Mouse (Mus musculus): ENCODE data around the gene Hsd3b7. TPM values are rescaled to one million over a fixed set of nuclear protein-coding genes. Genes with fewer than 3 reads are reported as not detected.
"Not testable (repeated sequence)": the region's sequence is repeated elsewhere in the genome, so short reads cannot be mapped to it uniquely, and the experiment has no call there.

The Hsd3b7 gene
- polyA plus RNA-seq, 1 experiment from 2014 or later, result 6.5 TPM

- H3K4me3 ChIP-seq (ENCODE audit: low read depth, low read length); H3K4me2 ChIP-seq (ENCODE audit: low read depth, low read length, severe bottlenecking); H3K9me3 ChIP-seq (ENCODE audit: control insufficient read depth, low read length); H3K27me3 ChIP-seq (ENCODE audit: control insufficient read depth, insufficient read depth, low read length); ATAC-seq (replicated peaks; ENCODE audit: low FRiP score); H3K9ac ChIP-seq (ENCODE audit: low read length); H3K27ac ChIP-seq (ENCODE audit: low read depth, low read length); H3K36me3 ChIP-seq (ENCODE audit: control insufficient read depth, insufficient read depth, low read length); H3K4me1 ChIP-seq (replicated peaks; ENCODE audit: control insufficient read depth, insufficient read depth, low read length); DNase-seq (ENCODE audit: low spot score): not testable (repeated sequence)
- 72% methylated on average over 4 of the region's 4 CpGs for WGBS
Observed at GRCm38 (mm10) chr7:127837878-127838277, 37.5 kb downstream of the Hsd3b7 start.

DNA sequence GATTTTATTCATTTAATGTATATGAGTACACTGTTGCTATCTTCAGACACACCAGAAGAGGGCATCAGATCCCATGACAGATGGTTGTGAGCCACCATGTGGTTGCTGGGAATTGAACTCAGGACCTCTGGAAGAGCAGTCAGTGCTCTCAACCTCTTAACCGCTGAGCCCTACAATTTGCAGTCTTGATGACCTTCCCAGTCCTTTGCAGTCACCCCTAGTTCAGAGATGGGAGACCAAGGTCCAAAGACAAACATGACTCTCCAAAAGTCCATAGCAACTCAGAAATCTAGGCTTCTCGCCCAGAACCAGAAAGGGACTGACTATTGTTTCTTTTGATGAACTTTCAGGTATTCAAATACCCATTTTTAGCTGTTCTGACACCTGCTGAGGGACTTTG lies 39.6 kb downstream of the Hsd3b7 start:
- not testable (repeated sequence) for H3K9me3 ChIP-seq (ENCODE audit: control insufficient read depth, low read length)

DNA sequence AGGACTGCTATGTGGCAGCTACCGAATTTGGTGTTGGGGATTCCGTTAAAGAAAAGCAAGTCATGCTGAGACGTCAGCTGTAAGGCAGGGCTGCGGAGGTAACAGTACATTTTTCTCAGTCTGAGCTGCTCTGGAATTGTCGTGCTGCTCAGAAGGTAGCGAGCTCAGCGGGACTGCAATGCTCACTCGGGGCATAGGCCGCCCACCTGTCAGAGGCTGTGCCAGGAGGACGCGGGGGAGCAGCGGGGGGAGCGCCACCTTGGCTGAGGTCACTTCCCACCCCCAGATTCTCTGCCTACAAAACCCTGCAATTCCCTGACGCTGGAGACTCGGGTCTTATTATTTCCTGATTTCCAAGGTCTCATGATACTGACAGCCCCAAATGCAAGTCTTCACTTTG lies 40.5 kb downstream of the Hsd3b7 start:
- Histone ChIP-seq H3K9ac (ENCODE audit: low read length) (peak overlapping the region; percentile 59), H3K27ac (ENCODE audit: low read depth, low read length) (peak overlapping the region; percentile 70), H3K36me3 (ENCODE audit: control insufficient read depth, insufficient read depth, low read length) (no peaks in the 10 kb centered on the region), H3K9me3 (ENCODE audit: control insufficient read depth, low read length) (no peaks in the 10 kb centered on the region), H3K4me1 (replicated peaks; ENCODE audit: control insufficient read depth, insufficient read depth, low read length) (peaks cover 6% of the 10 kb centered on the region; the same call in 1 of the 2 replicates), H3K4me3 (ENCODE audit: low read depth, low read length) (peak overlapping the region; percentile 63), H3K27me3 (ENCODE audit: control insufficient read depth, insufficient read depth, low read length) (no peaks in the 10 kb centered on the region), H3K4me2 (ENCODE audit: low read depth, low read length, severe bottlenecking) (peak overlapping the region; percentile 99)
- WGBS, result 3% methylated on average over 15 of the region's 15 CpGs
- peak; percentile 59 for DNase-seq (ENCODE audit: low spot score)
- ATAC-seq (replicated peaks; ENCODE audit: low FRiP score), result peak; percentile 45

More for the DNA sequence above, 39.6 kb downstream of the Hsd3b7 start:
- 93% methylated on average over 2 of the region's 2 CpGs for WGBS
- not testable (repeated sequence) for H3K9ac ChIP-seq (ENCODE audit: low read length); H3K4me1 ChIP-seq (replicated peaks; ENCODE audit: control insufficient read depth, insufficient read depth, low read length); H3K36me3 ChIP-seq (ENCODE audit: control insufficient read depth, insufficient read depth, low read length); ATAC-seq (replicated peaks; ENCODE audit: low FRiP score); H3K4me3 ChIP-seq (ENCODE audit: low read depth, low read length); DNase-seq (ENCODE audit: low spot score); H3K27ac ChIP-seq (ENCODE audit: low read depth, low read length); H3K4me2 ChIP-seq (ENCODE audit: low read depth, low read length, severe bottlenecking); H3K27me3 ChIP-seq (ENCODE audit: control insufficient read depth, insufficient read depth, low read length)

- H3K4me3 ChIP-seq (ENCODE audit: low read depth, low read length), result peak overlapping the region; percentile 63
- DNase-seq (ENCODE audit: low spot score) (peak; percentile 93), ATAC-seq (replicated peaks; ENCODE audit: low FRiP score) (peak; percentile 91)
- no peaks in the 10 kb centered on the region for H3K27me3 ChIP-seq (ENCODE audit: control insufficient read depth, insufficient read depth, low read length)
- H3K4me2 ChIP-seq (ENCODE audit: low read depth, low read length, severe bottlenecking), result peak overlapping the region; percentile 99
- under 1% methylated on average over 43 of the region's 46 CpGs for WGBS
- H3K27ac ChIP-seq (ENCODE audit: low read depth, low read length), result peak overlapping the region; percentile 70
- H3K4me1 ChIP-seq (replicated peaks; ENCODE audit: control insufficient read depth, insufficient read depth, low read length), result peaks cover 6% of the 10 kb centered on the region; the same call in 1 of the 2 replicates
- H3K9ac ChIP-seq (ENCODE audit: low read length), result peak overlapping the region; percentile 59
- H3K9me3 ChIP-seq (ENCODE audit: control insufficient read depth, low read length), result no peaks in the 10 kb centered on the region
- no peaks in the 10 kb centered on the region for H3K36me3 ChIP-seq (ENCODE audit: control insufficient read depth, insufficient read depth, low read length)
Observed at GRCm38 (mm10) chr7:127841340-127842000, 41.1 kb downstream of the Hsd3b7 start.

DNA sequence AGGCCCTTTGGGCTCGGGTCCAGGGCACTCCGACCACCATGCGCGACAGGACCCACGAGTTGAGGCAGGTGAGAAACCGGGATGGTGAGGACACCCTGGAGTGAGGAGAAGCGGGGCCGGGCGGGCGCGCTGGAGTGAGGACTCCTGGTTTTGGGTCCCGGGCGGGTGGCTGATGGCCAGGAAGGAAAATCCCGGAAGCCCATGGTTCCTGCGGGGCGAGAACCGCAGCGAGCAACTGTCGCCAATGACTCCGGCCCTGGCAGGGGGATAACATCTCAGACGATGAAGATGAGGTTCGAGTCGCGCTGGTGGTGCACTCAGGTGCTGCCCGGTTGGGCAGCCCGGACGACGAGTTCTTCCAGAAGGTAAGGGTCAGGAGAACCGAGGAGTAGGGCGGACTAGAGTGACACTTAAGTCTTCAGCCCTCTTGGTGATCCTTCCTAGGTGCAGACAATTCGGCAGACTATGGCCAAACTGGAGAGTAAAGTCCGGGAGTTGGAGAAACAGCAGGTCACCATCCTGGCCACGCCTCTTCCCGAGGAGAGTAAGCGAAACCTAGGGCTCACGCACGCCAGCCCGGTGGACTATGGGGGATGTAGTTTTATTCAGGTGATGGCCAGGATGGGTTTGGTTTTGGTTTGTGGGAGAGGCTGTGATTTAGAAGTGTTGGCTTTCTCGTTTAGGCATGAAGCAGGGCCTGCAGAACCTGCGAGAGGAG lies 41.8 kb downstream of the Hsd3b7 start:
- DNase-seq (ENCODE audit: low spot score) (peak; percentile 77), ATAC-seq (replicated peaks; ENCODE audit: low FRiP score) (peak; percentile 63)
- Histone ChIP-seq H3K27me3 (ENCODE audit: control insufficient read depth, insufficient read depth, low read length) (no peaks in the 10 kb centered on the region), H3K36me3 (ENCODE audit: control insufficient read depth, insufficient read depth, low read length) (no peaks in the 10 kb centered on the region), H3K4me2 (ENCODE audit: low read depth, low read length, severe bottlenecking) (peak overlapping the region; percentile 99), H3K9ac (ENCODE audit: low read length) (peak overlapping the region; percentile 59), H3K4me3 (ENCODE audit: low read depth, low read length) (peak overlapping the region; percentile 63), H3K4me1 (replicated peaks; ENCODE audit: control insufficient read depth, insufficient read depth, low read length) (peaks cover 6% of the 10 kb centered on the region; the same call in 1 of the 2 replicates), H3K9me3 (ENCODE audit: control insufficient read depth, low read length) (no peaks in the 10 kb centered on the region), H3K27ac (ENCODE audit: low read depth, low read length) (peak overlapping the region; percentile 70; the same call in 1 of the 2 replicates)
- WGBS, result 1% methylated on average over 40 of the region's 40 CpGs

- H3K36me3 ChIP-seq (ENCODE audit: control insufficient read depth, insufficient read depth, low read length), result no peaks in the 10 kb centered on the region
- no peaks in the 10 kb centered on the region for H3K27me3 ChIP-seq (ENCODE audit: control insufficient read depth, insufficient read depth, low read length)
- DNase-seq (ENCODE audit: low spot score) (no peak), ATAC-seq (replicated peaks; ENCODE audit: low FRiP score) (no peak)
- no peaks in the 10 kb centered on the region for H3K4me1 ChIP-seq (replicated peaks; ENCODE audit: control insufficient read depth, insufficient read depth, low read length)
- H3K9me3 ChIP-seq (ENCODE audit: control insufficient read depth, low read length), result no peaks in the 10 kb centered on the region
- H3K4me2 ChIP-seq (ENCODE audit: low read depth, low read length, severe bottlenecking), result no peak overlapping the region
- H3K4me3 ChIP-seq (ENCODE audit: low read depth, low read length), result no peak overlapping the region
- no peak overlapping the region for H3K9ac ChIP-seq (ENCODE audit: low read length)
- WGBS, result 86% methylated on average over 6 of the region's 6 CpGs
- H3K27ac ChIP-seq (ENCODE audit: low read depth, low read length), result no peak overlapping the region
Observed at GRCm38 (mm10) chr7:127849973-127850875, 49.8 kb downstream of the Hsd3b7 start.

DNA sequence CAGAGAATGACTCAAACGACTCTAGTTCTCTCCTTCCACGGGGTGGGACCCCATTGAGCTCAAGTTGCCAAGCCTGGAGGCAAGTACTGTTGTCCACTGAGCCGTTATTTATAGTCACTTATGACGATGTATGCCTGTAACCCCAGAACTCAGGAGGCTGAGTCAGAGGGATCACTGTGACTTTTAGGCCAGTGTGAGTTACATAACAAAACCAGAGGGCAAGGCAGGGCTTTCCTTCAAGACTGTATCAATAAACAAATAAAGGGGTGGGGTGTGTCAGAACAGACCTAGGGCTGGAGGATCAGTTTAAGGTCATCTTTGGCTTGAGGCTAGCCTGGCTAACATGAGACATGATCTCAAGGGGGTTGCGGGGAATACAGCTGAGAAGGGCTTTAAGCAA lies 50.5 kb downstream of the Hsd3b7 start:
- no peak overlapping the region for H3K4me2 ChIP-seq (ENCODE audit: low read depth, low read length, severe bottlenecking)
- H3K27ac ChIP-seq (ENCODE audit: low read depth, low read length), result no peak overlapping the region
- H3K4me1 ChIP-seq (replicated peaks; ENCODE audit: control insufficient read depth, insufficient read depth, low read length), result no peaks in the 10 kb centered on the region
- H3K27me3 ChIP-seq (ENCODE audit: control insufficient read depth, insufficient read depth, low read length), result no peaks in the 10 kb centered on the region
- DNase-seq (ENCODE audit: low spot score) (no peak), ATAC-seq (replicated peaks; ENCODE audit: low FRiP score) (no peak)
- 79% methylated on average over 5 of the region's 5 CpGs for WGBS
- no peaks in the 10 kb centered on the region for H3K36me3 ChIP-seq (ENCODE audit: control insufficient read depth, insufficient read depth, low read length)
- H3K9me3 ChIP-seq (ENCODE audit: control insufficient read depth, low read length), result no peaks in the 10 kb centered on the region
- no peak overlapping the region for H3K4me3 ChIP-seq (ENCODE audit: low read depth, low read length)
- no peak overlapping the region for H3K9ac ChIP-seq (ENCODE audit: low read length)

Data from forebrain, embryonic 11.5 days (tissue).